In the genomic region with DNA sequence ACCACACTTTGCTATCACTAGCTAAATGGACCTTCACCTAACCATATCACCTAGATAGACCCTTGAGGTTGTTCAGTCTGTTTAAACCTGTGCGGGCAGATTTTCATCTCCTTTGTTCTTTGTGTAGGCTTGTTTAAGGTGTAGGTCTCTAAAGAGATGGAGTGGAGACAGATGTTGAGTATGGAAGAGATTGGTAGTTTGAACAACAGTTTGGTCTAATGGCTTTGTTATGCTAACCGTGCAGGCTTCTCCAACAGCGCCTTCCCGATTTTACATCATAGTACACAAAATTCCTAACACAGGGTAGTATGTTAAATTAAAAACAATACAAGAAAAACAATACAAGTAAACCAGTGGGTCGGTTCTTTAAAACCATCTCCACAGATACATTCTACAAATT, we compare ENCODE assay signal across 8 mouse cellular contexts. TPM values are rescaled to one million over a fixed set of nuclear protein-coding genes. Genes with fewer than 3 reads are reported as not detected.
DNase-seq lines count a peak whose midpoint lies in the region; ATAC-seq and TF ChIP-seq lines count a peak whose summit lies in the region.

No protein-coding gene starts in this region.

- peak overlapping the region; percentile 41 for H3K4me3 ChIP-seq in liver, embryonic 11.5 days (ENCODE audit: low read depth, low read length)
- H3K4me3 ChIP-seq in embryonic fibroblast, embryonic 13.5 days (ENCODE audit: insufficient read depth, low read length): peak overlapping the region; percentile 38; the same call in 1 of the 2 replicates
- H3K4me3 ChIP-seq in intestine, embryonic 14.5 days (ENCODE audit: low read depth, low read length): peak overlapping the region; percentile 27
- H3K4me3 ChIP-seq in neural tube, embryonic 12.5 days: no peak overlapping the region

- ATAC-seq in liver, embryonic 11.5 days (replicated peaks; ENCODE audit: low FRiP score): no peak
- ATAC-seq in intestine, embryonic 14.5 days (replicated peaks; ENCODE audit: low FRiP score, low TSS enrichment, low read depth): no peak
- ATAC-seq in neural tube, embryonic 12.5 days (ENCODE audit: low FRiP score, low read depth): no peak

- no peak for DNase-seq in liver, embryonic 11.5 days (ENCODE audit: low spot score)
- no peak for DNase-seq in liver
- no peak for DNase-seq in intestine, embryonic 14.5 days (ENCODE audit: low spot score)
- DNase-seq in layer of hippocampus, postnatal 10 days (ENCODE audit: low spot score in 2 of 2): no peak
- no peak for DNase-seq in left cerebral cortex, postnatal 4 days
- DNase-seq in adrenal gland, postnatal 36 days: no peak

- no peaks in the 10 kb centered on the region for H3K27me3 ChIP-seq in liver, embryonic 11.5 days (replicated peaks; ENCODE audit: control insufficient read depth, insufficient read depth, low read length)
- no peaks in the 10 kb centered on the region for H3K27me3 ChIP-seq in intestine, embryonic 14.5 days (replicated peaks; ENCODE audit: control insufficient read depth, insufficient read depth, low read length)
- H3K27me3 ChIP-seq in neural tube, embryonic 12.5 days (replicated peaks): no peaks in the 10 kb centered on the region

- H3K9ac ChIP-seq in liver, embryonic 11.5 days (ENCODE audit: low read depth, low read length): peak overlapping the region; percentile 49; the same call in 1 of the 2 replicates
- peak overlapping the region; percentile 52; the same call in 1 of the 2 replicates for H3K9ac ChIP-seq in intestine, embryonic 14.5 days (ENCODE audit: low read length)
- H3K9ac ChIP-seq in neural tube, embryonic 12.5 days: no peak overlapping the region; the same call in 1 of the 2 replicates

- WGBS in liver, embryonic 11.5 days: 42% methylated on average over 5 of the region's 5 CpGs
- WGBS in intestine, embryonic 14.5 days: 39% methylated on average over 5 of the region's 5 CpGs
- 43% methylated on average over 5 of the region's 5 CpGs for WGBS in neural tube, embryonic 12.5 days

- H3K4me1 ChIP-seq in liver, embryonic 11.5 days (replicated peaks; ENCODE audit: control insufficient read depth, insufficient read depth, low read length): peaks cover 6% of the 10 kb centered on the region; the same call in 1 of the 2 replicates
- no peaks in the 10 kb centered on the region for H3K4me1 ChIP-seq in embryonic fibroblast, embryonic 13.5 days (ENCODE audit: control insufficient read depth, insufficient read depth, low read length)
- H3K4me1 ChIP-seq in intestine, embryonic 14.5 days (replicated peaks; ENCODE audit: control insufficient read depth, insufficient read depth, low read length): peaks cover 14% of the 10 kb centered on the region
- H3K4me1 ChIP-seq in neural tube, embryonic 12.5 days: peaks cover 5% of the 10 kb centered on the region

- H3K9me3 ChIP-seq in liver, embryonic 11.5 days (ENCODE audit: control insufficient read depth, low read length): no peaks in the 10 kb centered on the region
- H3K9me3 ChIP-seq in intestine, embryonic 14.5 days (ENCODE audit: control insufficient read depth, low read length): no peaks in the 10 kb centered on the region
- H3K9me3 ChIP-seq in neural tube, embryonic 12.5 days: no peaks in the 10 kb centered on the region

- H3K27ac ChIP-seq in liver, embryonic 11.5 days (ENCODE audit: low read depth, low read length): 0 out of 2 replicates have a peak overlapping the region, but pooled peaks have one; percentile 74
- H3K27ac ChIP-seq in embryonic fibroblast, embryonic 13.5 days (ENCODE audit: insufficient read depth, low read length): no peak overlapping the region
- H3K27ac ChIP-seq in intestine, embryonic 14.5 days (ENCODE audit: low read depth): peak overlapping the region; percentile 95
- H3K27ac ChIP-seq in neural tube, embryonic 12.5 days: no peak overlapping the region

- intact Hi-C loops in left cerebral cortex, postnatal 4 days (cut with DNase I): no loop called here

- TF ChIP-seq CTCF in embryonic fibroblast, embryonic 13.5 days (IDR thresholded peaks at IDR 0.05; ENCODE audit: borderline replicate concordance, insufficient read depth, low read length): no peak

- no peaks in the 10 kb centered on the region for H3K36me3 ChIP-seq in liver, embryonic 11.5 days (ENCODE audit: control insufficient read depth, insufficient read depth, low read length)
- H3K36me3 ChIP-seq in intestine, embryonic 14.5 days (ENCODE audit: control insufficient read depth, insufficient read depth, low read length): no peaks in the 10 kb centered on the region; the same call in 1 of the 2 replicates
- no peaks in the 10 kb centered on the region for H3K36me3 ChIP-seq in neural tube, embryonic 12.5 days

- TF ChIP-seq POLR2A in embryonic fibroblast, embryonic 13.5 days (IDR thresholded peaks at IDR 0.05; ENCODE audit: low read depth, low read length): no peak

- peak overlapping the region; percentile 84 for H3K4me2 ChIP-seq in liver, embryonic 11.5 days
- peak overlapping the region; percentile 62 for H3K4me2 ChIP-seq in intestine, embryonic 14.5 days (ENCODE audit: low read length)
- peak overlapping the region; percentile 60 for H3K4me2 ChIP-seq in neural tube, embryonic 12.5 days (replicated peaks)

RNA-seq across cellular contexts. Expression of a gene that starts 0.3 kb away (rescaled TPM):
- 4.0 and 5.6 TPM in 2 replicates for polyA plus RNA-seq in liver, embryonic 11.5 days (2014; fragmentation: Nextera tagmentation; extraction: Ambion mirVana)
- 42.2 and 66.5 TPM in 2 replicates for polyA plus RNA-seq in embryonic fibroblast, embryonic 13.5 days (2011; ENCODE audit: insufficient read length, low read depth, missing spikeins)
- 29.9 and 30.5 TPM in 2 replicates for polyA plus RNA-seq in intestine, embryonic 14.5 days (2014; fragmentation: Nextera tagmentation; extraction: Ambion mirVana)
- polyA plus RNA-seq in neural tube, embryonic 12.5 days (2016; fragmentation: Nextera tagmentation; extraction: Ambion mirVana): 19.7 and 24.3 TPM in 2 replicates
- 10 to 100 TPM; 58.2 to 61.1 TPM for total RNA-seq in layer of hippocampus, postnatal 10 days (2021)
- total RNA-seq in left cerebral cortex, postnatal 4 days (2021): 10 to 100 TPM; 70.1 to 73.3 TPM
- 10 to 100 TPM; 63.1 to 66.2 TPM for total RNA-seq in adrenal gland, postnatal 36 days (2021)

Comparison
In these comparisons a context has a peak if more than half of its experiments do, and no peak if none do; other contexts are left out.
1. H3K27ac ChIP-seq: peak in liver, embryonic 11.5 days (single experiment) and intestine, embryonic 14.5 days (single experiment); none in embryonic fibroblast, embryonic 13.5 days (single experiment) and neural tube, embryonic 12.5 days (single experiment).
2. Peak in every context shown above with its lines, with median percentiles within 50 percentile points of each other: H3K4me2 ChIP-seq.